Mouse (Mus musculus): ENCODE data around the gene Axdnd1. TPM values are rescaled to one million over a fixed set of nuclear protein-coding genes. Genes with fewer than 3 reads are reported as not detected.

The Axdnd1 gene
- polyA plus RNA-seq, 1 experiment, result not detected

DNA sequence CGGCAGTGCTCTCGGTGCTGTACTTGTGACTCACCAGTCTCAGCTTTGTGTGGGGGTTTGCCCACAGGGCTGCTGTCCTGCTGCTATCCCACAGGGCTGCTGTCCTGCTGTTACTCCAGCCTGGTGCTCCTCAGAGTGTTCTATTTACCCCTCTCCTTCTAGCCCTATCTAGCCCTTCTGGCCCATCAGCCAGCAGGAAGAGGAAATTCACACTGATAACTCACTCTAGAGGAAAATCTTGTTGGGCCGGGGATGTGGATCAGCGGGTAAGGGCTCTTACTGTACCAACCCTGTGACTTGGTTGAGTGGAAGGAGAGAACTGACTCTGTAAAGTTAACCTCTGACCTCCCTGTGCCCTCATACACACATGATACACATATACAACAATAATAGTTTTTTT lies 27.8 kb downstream of the Axdnd1 start:
- no peak overlapping the region for H3K27ac ChIP-seq (ENCODE audit: insufficient read depth, low read depth, low read length)
- 83% methylated on average over 4 of the region's 4 CpGs for WGBS

DNA sequence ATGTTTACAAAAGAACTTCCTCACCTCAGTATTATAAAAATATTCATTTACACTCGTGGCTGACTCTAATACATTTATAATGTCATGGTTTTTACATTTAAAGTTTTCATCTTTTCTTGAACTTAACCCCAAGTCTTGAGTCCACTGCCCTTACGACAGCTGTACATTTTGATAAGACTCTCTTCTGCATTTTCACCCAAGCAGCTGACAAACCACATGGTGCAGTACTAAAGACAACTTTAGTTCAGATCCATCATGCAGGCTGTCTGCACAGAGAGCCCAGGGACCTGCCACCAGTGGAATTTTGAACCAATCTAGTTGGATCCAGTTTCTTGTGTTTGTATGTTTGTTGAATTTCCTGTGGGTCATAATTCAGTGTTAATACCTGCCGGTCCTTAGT lies 34.1 kb downstream of the Axdnd1 start:
- H3K27ac ChIP-seq (ENCODE audit: insufficient read depth, low read depth, low read length), result no peak overlapping the region
- no peak overlapping the region for H3K4me3 ChIP-seq (ENCODE audit: low read depth, low read length)
- H3K27me3 ChIP-seq (ENCODE audit: control insufficient read depth, insufficient read depth, low read length), result no peaks in the 10 kb centered on the region
- 60% methylated on average over 3 of the region's 3 CpGs for WGBS
- H3K36me3 ChIP-seq (ENCODE audit: control insufficient read depth, insufficient read depth, low read length), result no peaks in the 10 kb centered on the region
- TF ChIP-seq POLR2A (IDR thresholded peaks at IDR 0.05; ENCODE audit: low read depth, low read length), result no peak
- TF ChIP-seq CTCF (IDR thresholded peaks at IDR 0.05; ENCODE audit: extremely low read depth, insufficient read length, insufficient replicate concordance, low read depth, low read length), result no peak
- H3K4me1 ChIP-seq (ENCODE audit: control insufficient read depth, insufficient read depth, insufficient read length, low read length), result no peaks in the 10 kb centered on the region

More for the DNA sequence above, 27.8 kb downstream of the Axdnd1 start:
- Histone ChIP-seq H3K36me3 (ENCODE audit: control insufficient read depth, insufficient read depth, low read length) (no peaks in the 10 kb centered on the region), H3K4me1 (ENCODE audit: control insufficient read depth, insufficient read depth, insufficient read length, low read length) (no peaks in the 10 kb centered on the region), H3K27me3 (ENCODE audit: control insufficient read depth, insufficient read depth, low read length) (no peaks in the 10 kb centered on the region), H3K4me3 (ENCODE audit: low read depth, low read length) (no peak overlapping the region)
- no peak for TF ChIP-seq POLR2A (IDR thresholded peaks at IDR 0.05; ENCODE audit: low read depth, low read length)
- no peak for TF ChIP-seq CTCF (IDR thresholded peaks at IDR 0.05; ENCODE audit: extremely low read depth, insufficient read length, insufficient replicate concordance, low read depth, low read length)

DNA sequence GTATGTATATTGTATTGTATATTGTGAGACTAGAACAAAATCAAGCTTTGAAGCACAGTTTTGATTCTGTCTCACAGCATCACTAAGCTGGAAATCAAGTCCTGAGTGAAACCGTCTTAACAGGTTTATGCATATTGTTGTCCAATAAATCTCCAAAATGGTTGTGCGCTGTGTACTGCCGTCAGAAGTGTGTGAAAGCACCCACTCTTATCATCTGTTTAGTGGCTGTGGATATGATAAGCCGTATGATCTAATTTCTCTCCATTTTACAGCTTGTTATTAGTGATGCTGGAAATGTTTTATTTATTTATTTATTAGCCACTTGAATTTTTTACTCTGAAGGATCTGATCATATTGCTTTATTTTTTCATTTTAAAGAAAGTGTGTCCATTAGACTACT lies 34.7 kb downstream of the Axdnd1 start:
- no peaks in the 10 kb centered on the region for H3K4me1 ChIP-seq (ENCODE audit: control insufficient read depth, insufficient read depth, insufficient read length, low read length)
- H3K27me3 ChIP-seq (ENCODE audit: control insufficient read depth, insufficient read depth, low read length), result no peaks in the 10 kb centered on the region
- H3K4me3 ChIP-seq (ENCODE audit: low read depth, low read length), result no peak overlapping the region
- no peak overlapping the region for H3K27ac ChIP-seq (ENCODE audit: insufficient read depth, low read depth, low read length)
- WGBS, result 73% methylated on average over 4 of the region's 4 CpGs
- H3K36me3 ChIP-seq (ENCODE audit: control insufficient read depth, insufficient read depth, low read length), result no peaks in the 10 kb centered on the region
- TF ChIP-seq CTCF (IDR thresholded peaks at IDR 0.05; ENCODE audit: extremely low read depth, insufficient read length, insufficient replicate concordance, low read depth, low read length), result no peak
- TF ChIP-seq POLR2A (IDR thresholded peaks at IDR 0.05; ENCODE audit: low read depth, low read length), result no peak

DNA sequence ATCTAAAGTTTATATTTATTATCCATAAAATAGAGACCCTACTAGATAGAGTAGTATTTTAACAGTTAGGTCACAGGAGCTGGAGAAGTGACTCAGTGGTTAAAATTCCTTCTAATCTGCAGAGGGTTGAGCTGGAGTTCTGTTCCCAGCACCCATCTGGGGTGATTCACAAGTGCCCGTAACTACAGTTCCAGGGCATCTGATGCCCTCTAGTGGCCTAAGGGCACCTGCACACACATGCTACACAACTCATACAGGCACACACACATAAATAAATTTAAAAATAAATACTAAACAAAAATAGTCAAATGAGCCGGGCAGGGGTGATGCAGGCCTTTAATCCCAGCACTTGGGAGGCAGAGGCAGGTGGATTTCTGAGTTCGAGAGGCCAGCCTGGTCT lies 39.7 kb downstream of the Axdnd1 start:
- Histone ChIP-seq H3K4me3 (ENCODE audit: low read depth, low read length) (no peak overlapping the region), H3K36me3 (ENCODE audit: control insufficient read depth, insufficient read depth, low read length) (no peaks in the 10 kb centered on the region), H3K27ac (ENCODE audit: insufficient read depth, low read depth, low read length) (no peak overlapping the region), H3K4me1 (ENCODE audit: control insufficient read depth, insufficient read depth, insufficient read length, low read length) (no peaks in the 10 kb centered on the region), H3K27me3 (ENCODE audit: control insufficient read depth, insufficient read depth, low read length) (no peaks in the 10 kb centered on the region)
- WGBS, result 96% methylated on average over 3 of the region's 3 CpGs
- no peak for TF ChIP-seq CTCF (IDR thresholded peaks at IDR 0.05; ENCODE audit: extremely low read depth, insufficient read length, insufficient replicate concordance, low read depth, low read length)
- TF ChIP-seq POLR2A (IDR thresholded peaks at IDR 0.05; ENCODE audit: low read depth, low read length), result no peak

DNA sequence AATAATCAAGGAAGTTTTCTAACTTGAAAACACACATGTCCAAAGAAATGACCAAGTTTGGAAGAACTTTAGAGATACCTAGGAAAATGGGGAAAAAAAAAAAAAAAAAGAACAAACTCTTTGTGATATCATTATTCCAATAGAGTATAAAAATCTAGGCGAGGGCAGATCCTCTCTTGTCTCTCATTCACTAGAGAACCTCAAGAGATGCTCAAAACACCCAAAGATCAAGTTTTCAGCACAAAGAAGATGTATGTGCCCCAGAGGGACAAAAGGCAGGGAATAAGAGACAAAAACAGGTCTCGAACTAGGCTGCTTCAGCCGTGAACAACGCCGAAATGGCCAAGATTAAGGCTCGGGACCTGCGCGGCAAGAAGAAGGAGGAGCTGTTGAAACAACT lies 55.2 kb downstream of the Axdnd1 start, which contains the start of gene Gm2000:
Gene Gm2000, plus strand, starts transcription at position 301 of the 400 bp plus-strand sequence.
- Histone ChIP-seq H3K4me3 (ENCODE audit: low read depth, low read length) (no peak within 1 kb of the TSS), H3K27me3 (ENCODE audit: control insufficient read depth, insufficient read depth, low read length) (no peaks in the 10 kb centered on the region), H3K27ac (ENCODE audit: insufficient read depth, low read depth, low read length) (no peak within 1 kb of the TSS), H3K36me3 (ENCODE audit: control insufficient read depth, insufficient read depth, low read length) (no peaks in the 10 kb centered on the region), H3K4me1 (ENCODE audit: control insufficient read depth, insufficient read depth, insufficient read length, low read length) (no peaks in the 10 kb centered on the region)
- TF ChIP-seq CTCF (IDR thresholded peaks at IDR 0.05; ENCODE audit: extremely low read depth, insufficient read length, insufficient replicate concordance, low read depth, low read length) (no peak), POLR2A (IDR thresholded peaks at IDR 0.05; ENCODE audit: low read depth, low read length) (no peak)
- WGBS, result 90% methylated on average over 8 of the region's 8 CpGs

DNA sequence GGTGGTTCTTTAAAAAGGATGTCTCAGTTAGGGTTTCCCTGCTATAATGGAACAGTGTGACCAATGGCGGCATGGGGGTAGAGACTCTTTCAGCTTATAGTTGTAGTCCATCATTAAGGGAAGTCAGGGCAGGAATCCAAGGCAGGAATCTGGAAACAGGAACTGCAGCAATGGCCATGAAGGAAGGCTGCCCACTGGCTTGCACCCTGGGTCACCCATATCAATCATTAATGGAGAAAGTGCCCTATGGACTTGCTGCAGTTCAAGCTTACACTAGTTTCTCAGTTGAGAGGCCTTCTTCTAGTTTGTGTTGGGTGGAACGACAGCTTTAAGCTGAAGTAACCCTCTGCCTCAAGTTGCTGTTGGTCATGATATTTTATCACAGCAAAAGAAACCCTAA lies 68.5 kb downstream of the Axdnd1 start:
- no peak overlapping the region for H3K27ac ChIP-seq (ENCODE audit: insufficient read depth, low read depth, low read length)
- H3K4me3 ChIP-seq (ENCODE audit: low read depth, low read length), result no peak overlapping the region
- no peaks in the 10 kb centered on the region for H3K27me3 ChIP-seq (ENCODE audit: control insufficient read depth, insufficient read depth, low read length)
- TF ChIP-seq CTCF (IDR thresholded peaks at IDR 0.05; ENCODE audit: extremely low read depth, insufficient read length, insufficient replicate concordance, low read depth, low read length) (no peak), POLR2A (IDR thresholded peaks at IDR 0.05; ENCODE audit: low read depth, low read length) (no peak)
- H3K4me1 ChIP-seq (ENCODE audit: control insufficient read depth, insufficient read depth, insufficient read length, low read length), result peaks cover 3% of the 10 kb centered on the region; the same call in 1 of the 2 replicates
- 71% methylated on average over 2 of the region's 2 CpGs for WGBS
- no peaks in the 10 kb centered on the region for H3K36me3 ChIP-seq (ENCODE audit: control insufficient read depth, insufficient read depth, low read length)

DNA sequence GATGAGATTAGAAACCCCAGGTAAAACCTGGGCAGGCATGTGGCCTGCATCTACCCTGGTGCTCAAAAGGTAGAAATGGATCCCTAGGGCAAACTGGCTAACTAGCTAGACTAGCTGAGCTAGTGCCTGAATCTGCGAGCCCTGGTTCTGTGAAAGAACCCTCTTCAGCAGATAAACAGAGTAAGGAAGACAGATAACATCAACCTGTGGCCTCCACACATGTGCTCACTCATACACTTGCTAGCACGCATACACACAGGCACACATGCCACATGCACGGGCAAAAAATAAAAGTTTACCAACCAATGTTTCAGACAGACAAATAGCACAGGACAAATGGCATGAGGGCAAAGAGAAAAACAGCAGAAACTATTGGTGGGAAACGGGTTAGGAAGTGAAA lies 70.5 kb downstream of the Axdnd1 start:
- WGBS, result 84% methylated on average over 4 of the region's 4 CpGs
- Histone ChIP-seq H3K4me1 (ENCODE audit: control insufficient read depth, insufficient read depth, insufficient read length, low read length) (peaks cover 3% of the 10 kb centered on the region; the same call in 1 of the 2 replicates), H3K36me3 (ENCODE audit: control insufficient read depth, insufficient read depth, low read length) (no peaks in the 10 kb centered on the region), H3K4me3 (ENCODE audit: low read depth, low read length) (no peak overlapping the region), H3K27me3 (ENCODE audit: control insufficient read depth, insufficient read depth, low read length) (no peaks in the 10 kb centered on the region), H3K27ac (ENCODE audit: insufficient read depth, low read depth, low read length) (no peak overlapping the region)
- no peak for TF ChIP-seq CTCF (IDR thresholded peaks at IDR 0.05; ENCODE audit: extremely low read depth, insufficient read length, insufficient replicate concordance, low read depth, low read length)
- no peak for TF ChIP-seq POLR2A (IDR thresholded peaks at IDR 0.05; ENCODE audit: low read depth, low read length)

Data from small intestine, adult 2 months (tissue).